Mouse (Mus musculus): ENCODE measurements around the gene Foxp1. TPM values are rescaled to one million over a fixed set of nuclear protein-coding genes. Genes with fewer than 3 reads are reported as not detected.
A peak's percentile ranks its signal among the peaks of the same experiment; 100 is the strongest.

Foxp1 gene
- 10 to 100 TPM; 27.2 to 37.3 (median 31.2) TPM for total RNA-seq (2022)

GRCm38 (mm10) chr6:99522359-99523108 is at the start of gene Foxp1:
Gene Foxp1 (minus strand): TSS chr6:99522721.
- peak; percentile 80 for DNase-seq (ENCODE audit: low spot score)

DNA sequence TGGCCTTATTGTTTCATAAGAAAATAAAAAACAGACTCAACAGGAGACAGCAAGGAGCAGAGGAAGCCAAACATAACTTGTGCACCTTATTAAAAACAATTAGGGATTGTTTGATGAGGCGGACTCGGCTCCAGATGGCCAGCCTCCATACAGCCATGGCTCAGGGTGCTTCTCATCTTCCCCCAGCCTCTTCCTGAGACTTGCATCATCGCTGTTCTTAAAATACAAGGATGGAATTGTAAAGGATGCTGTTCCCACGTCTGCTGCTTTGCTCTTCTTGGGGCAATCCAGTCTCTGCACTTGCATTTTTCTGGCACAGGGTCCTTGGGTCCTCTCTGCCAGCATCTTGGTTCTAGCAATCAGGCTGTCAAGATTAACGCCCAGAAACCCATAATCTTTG is 49.5 kb upstream of the Foxp1 start:
- no peak for DNase-seq (ENCODE audit: low spot score)

GRCm38 (mm10) chr6:99566921-99567320 is 44.4 kb upstream of the Foxp1 start:
- DNase-seq (ENCODE audit: low spot score), result no peak

GRCm38 (mm10) chr6:99564766-99565165 is 42.2 kb upstream of the Foxp1 start:
- DNase-seq (ENCODE audit: low spot score), result no peak

GRCm38 (mm10) chr6:99556950-99557349 is 34.4 kb upstream of the Foxp1 start:
- no peak for DNase-seq (ENCODE audit: low spot score)

DNA sequence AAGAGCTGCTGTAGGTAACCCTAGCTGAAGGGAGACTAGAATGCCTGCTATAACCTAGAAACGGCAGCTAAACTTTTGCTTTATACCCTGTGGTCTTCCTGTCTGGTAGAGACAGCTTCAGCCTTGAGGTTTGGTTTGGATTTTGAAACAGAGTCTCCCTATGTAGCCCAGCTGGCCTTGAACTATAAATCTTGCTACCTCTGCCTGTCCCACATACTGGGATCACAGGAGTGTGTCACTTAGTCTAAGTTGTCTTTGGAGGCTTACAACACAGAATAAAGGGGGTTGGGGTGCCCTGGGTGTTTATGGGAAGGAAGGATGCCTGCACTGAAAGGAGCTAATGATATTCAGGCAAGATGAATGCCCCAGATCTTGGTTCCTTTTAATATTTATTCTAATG is 30.3 kb upstream of the Foxp1 start:
- no peak for DNase-seq (ENCODE audit: low spot score)

DNA sequence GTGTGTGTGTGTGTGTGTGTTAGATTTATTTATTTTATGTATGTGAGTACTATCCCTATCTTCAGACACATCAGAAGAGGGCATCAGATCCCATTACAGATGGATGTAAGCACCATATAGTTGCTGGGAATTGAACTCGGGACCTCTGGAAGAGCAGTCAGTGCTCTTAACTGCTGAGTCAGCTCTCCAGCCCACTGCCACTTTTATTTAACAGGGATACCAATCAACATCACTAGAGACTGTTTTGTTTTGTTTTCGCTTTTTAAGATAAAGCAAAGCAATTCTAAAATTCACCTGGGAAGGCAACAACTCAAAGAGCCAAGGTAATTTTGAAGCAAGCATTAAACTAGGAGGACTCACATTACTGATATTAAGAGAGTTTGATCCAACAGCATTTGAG is 23.9 kb upstream of the Foxp1 start:
- no peak for DNase-seq (ENCODE audit: low spot score)

- no peak for DNase-seq (ENCODE audit: low spot score)
Observed at GRCm38 (mm10) chr6:99545437-99545836, 22.9 kb upstream of the Foxp1 start.

GRCm38 (mm10) chr6:99541105-99541504 is 18.6 kb upstream of the Foxp1 start:
- DNase-seq (ENCODE audit: low spot score), result no peak

- DNase-seq (ENCODE audit: low spot score), result no peak
Observed at GRCm38 (mm10) chr6:99540653-99541052, 18.1 kb upstream of the Foxp1 start.

- DNase-seq (ENCODE audit: low spot score), result no peak
Observed at GRCm38 (mm10) chr6:99540146-99540545, 17.6 kb upstream of the Foxp1 start.

- no peak for DNase-seq (ENCODE audit: low spot score)
Observed at GRCm38 (mm10) chr6:99538194-99538941, 15.8 kb upstream of the Foxp1 start.

GRCm38 (mm10) chr6:99534211-99534745 is 11.8 kb upstream of the Foxp1 start:
- no peak for DNase-seq (ENCODE audit: low spot score)

DNA sequence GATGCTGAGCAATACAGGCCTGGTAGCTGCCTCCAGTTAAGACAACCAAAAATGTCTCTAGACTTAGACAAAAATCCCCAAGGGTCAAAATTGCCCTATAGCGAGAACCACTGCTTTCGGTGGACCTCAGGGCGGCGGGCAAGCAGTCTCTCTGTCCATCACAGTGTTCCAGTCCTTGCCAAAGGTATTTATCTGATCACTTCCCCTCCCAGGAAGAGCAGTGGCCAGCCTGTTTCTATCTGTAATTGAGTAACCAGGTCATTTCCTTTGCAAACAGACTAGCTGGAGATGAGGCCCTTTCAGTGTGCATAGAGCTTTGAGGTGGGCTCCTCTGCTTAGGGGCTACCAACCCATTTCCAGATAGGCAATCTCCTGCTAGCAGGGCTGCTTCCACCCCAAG is 9.9 kb upstream of the Foxp1 start:
- no peak for DNase-seq (ENCODE audit: low spot score)

- no peak for DNase-seq (ENCODE audit: low spot score)
Observed at GRCm38 (mm10) chr6:99528972-99529371, 6.5 kb upstream of the Foxp1 start.

DNA sequence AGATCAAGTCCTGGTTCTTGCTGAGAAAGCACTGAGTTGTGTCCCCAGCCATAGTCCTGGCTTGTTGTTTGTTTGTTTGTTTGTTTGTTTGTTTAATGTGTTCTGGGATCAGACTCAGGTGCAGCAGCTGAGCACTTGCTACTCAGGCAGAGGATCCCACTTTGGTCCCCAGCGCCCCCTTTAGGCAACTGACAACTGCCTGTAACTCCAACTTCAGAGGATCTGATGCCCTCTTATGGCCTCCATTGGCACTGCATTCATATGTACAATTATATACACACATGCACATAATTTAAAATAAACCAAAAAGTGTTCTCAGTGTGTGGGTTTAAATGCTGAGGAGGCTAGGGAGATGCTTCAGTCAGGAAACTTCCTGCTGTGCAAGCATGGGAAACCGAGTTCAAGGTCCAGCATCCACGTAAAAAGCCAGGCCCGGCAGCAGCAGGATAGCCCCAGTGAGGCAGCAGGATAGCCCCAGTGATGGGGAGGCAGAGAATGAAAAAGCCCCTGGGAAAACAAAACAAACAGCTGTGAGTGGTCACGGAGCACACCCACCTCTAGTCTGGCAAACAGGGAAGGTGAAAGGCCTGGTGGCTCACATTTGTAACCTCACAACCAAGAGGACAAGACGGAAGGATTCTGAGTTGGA is 5.1 kb upstream of the Foxp1 start:
- no peak for DNase-seq (ENCODE audit: low spot score)

DNA sequence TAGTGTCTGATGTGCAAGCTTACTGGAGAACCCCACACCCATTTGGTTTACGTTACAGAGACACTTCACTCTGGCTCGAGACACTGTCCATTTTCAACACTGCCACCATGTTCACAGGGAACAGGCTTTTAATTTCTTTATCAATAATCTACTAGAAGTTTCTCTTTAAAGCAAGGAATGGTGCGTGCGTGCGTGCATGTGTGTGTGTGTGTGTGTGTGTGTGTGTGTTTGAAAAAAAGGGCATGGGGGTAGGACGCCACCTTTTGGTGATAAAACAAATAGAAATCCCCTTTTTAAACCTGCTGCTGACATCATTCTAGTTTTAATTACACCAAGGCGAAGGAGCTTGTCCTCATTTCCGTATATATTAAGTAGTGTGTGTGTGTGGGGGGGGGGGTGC is 2.8 kb upstream of the Foxp1 start:
- DNase-seq (ENCODE audit: low spot score), result no peak

DNA sequence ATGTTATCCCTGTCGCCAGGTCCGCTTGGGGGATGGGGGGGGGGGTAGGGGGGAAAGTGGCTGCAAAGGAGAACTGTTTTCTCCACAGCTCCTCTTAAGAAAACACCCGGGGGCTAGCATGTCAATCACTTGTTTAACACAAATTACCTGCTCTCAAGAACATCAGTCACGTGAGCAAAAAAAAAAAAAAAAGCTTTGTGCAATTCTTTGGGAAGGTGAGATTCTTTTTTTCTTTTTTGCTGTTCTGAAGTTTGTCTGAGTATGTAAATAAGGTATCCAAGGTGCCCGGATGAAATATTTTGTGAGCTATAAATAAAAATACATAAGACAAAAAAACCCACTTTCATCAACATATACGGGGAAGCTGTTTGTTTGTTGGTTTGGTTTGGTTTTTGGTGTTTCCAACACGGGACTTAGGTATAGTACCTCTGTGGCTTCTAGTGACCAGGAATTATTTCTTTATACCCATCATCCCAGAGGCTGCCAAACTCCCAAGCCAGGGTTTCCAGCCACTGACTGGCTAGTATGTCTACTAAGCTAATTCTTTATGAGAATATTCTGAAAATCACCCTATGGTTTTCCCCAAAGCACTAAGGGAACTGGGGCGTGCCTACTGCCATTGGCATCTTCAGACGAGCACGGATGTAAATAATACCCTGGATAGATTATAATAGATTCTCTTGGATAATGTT is 1.3 kb upstream of the Foxp1 start:
- DNase-seq (ENCODE audit: low spot score), result no peak

- DNase-seq (ENCODE audit: low spot score), result peak; percentile 85
Observed at GRCm38 (mm10) chr6:99523109-99523632, 650 bp upstream of the Foxp1 start.

DNA sequence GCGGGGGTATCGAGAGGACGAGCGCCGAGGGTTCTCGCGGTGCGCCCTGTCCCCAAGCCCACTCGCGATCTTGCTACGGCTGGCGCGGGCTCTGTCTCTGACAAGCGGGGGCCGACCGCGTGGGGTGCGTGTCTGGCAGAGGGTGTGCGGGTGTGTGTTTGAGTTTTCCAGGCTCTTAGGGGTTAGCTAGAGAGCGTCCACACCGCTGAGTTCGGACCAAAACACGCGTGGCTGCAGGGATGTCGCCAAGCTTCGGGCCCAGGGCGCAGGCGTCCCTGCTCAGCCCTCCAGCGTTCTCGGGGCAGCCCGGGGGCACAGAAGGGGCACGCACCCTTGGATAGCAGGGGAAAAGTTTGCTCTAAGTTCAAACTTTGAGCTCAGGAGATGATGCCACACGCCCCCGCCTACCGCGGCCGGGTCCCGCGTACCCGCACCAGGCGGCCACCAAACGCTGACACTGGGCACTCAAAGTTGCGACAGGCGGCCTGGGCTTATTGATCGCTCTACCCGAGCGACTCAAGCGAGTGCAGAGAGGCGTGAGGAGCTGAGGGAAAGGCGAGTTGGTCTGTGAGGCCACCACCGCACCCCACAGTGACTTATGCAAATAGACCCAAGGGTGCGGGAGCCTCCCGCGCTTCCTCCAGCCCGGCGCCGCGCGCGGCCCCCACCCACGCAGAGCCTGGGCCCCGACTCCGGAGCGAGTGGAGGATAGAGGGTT is 721 bp downstream of the Foxp1 start:
- peak; percentile 33 for DNase-seq (ENCODE audit: low spot score)

Data from heart, adult 8-10 months (tissue).